Mouse (Mus musculus) mesoderm, embryonic 11.5 days (tissue): ENCODE results near the gene Gm572.

Experiments used
- DNase-seq: peaks from one replicate; pipeline ENCODE4 v3.0.0-alpha.2; 2012; ENCODE audit warnings: low read depth, low spot score

Gene Gm572

DNA sequence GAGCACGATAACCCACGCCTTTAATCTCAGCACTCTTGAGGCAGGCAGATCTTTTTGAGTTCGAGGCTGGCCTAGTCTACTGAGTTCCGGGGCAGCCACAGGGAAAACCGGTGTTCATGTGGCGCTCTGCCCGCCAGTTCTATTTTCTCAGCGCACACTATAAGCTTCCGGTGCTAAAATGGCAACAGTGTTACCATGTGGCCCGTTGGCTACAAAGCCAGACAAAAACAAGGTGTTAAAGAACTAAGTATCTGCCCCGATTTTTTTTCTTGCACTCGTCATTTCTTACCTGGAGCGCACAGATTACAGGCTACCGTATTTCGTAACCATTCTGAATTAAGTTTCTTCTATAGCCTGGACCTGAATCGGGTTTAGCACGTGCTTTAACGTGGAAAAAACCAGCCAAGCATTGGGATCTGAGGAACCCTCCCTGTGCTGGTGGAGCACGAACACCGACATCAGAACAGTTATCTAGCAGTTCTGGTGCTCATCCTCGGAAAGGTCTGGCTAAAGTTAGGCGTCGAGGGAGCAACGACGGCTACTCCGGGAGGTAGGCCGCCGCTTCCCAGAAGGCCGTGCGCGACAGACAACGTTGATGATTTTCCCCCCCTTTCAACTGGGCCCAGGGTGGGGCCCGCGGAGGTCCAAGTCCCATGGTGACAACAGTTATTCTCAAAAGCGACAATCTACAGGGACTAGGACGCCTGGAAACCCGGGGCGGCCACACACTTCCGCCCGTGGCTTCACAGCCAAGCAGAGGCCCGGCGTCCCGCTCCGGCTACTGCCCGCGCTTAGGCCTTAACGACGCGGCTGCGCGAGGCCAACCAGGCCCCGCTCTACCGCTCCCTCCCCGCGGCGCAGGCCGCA lies 17.1 kb upstream of the Gm572 start:
- DNase-seq = peak; percentile 39

DNA sequence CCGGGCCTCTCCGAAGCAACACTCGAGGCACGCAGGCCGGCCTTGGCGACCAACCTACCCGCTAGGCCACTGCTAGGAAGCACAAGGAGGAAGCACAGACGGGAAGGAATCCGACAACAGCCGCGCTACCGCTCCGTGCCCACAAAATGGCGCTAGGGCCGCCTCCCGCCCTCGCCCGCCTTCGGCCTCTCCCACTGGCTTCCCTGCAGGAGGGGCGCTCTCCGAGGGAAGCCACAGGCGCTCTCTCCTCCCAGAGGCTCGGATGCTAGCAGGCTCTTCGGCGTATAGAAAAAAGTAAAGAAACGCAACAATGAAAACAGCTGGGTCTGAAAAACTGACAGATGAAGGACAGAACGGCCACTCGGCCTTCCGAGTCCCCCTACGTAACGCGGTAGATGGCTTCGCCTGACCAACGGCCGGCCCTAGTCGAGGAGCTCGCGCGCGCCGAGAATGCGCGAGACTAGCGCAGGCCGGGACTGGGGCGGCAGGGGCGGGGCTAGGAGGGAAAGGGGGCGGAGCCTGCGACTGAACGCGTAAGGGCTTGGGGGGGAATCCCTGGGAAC lies 16.4 kb upstream of the Gm572 start, which contains the start of gene Tardbp:
Tardbp (minus strand) TSS at position 397 of the 563 bp plus-strand sequence.
- peak; percentile 96 for DNase-seq

DNA sequence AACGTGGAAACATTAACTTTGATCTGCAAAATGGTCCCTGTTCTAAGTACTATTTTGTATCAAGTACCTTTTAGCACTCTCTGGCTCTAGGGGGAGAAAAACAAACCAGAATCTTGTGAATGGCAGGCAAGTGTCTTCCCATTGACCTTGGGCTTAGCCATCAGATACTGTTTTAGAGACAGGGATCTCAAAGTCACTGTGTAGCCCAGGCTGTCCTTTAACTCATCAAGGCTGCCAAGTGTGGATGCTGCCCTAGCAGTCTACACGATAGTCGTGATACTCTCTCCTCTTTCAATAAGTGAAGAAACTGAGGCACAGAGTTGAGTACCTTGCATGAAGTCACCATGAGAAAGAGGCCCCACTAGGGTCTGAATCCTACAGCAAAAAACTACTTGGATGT lies 15.9 kb upstream of the Gm572 start:
- DNase-seq = no peak

DNA sequence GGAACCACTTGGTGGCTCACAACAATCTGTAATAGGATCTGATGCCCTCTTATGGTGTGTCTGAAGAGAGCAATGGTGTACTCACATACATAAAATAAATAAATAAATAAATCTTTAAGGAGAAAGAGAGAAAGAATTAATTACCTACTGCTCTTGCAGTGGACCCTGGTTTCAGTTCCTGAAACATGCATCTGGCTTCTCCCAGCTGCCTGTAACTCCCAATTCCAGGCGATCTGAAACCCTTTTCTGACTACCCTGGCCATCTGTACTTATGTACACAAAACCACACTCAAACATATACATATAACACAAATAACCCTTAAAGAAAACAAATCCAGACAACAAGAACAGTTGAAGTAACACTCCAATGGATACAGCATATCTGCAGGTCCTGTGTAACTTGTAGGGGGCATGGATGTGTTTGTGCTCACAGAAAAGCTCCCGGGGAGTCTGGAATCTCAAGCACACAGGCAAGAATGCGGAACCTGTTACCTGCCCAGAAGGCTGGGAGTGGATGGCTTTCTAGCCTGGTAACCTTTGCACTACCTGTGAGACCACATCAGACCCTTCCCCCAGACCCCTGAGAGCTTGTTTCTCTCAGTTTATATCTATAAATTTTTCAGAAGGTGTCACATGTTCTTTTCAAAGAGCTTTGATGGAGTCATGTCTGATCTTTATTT lies 11.0 kb upstream of the Gm572 start:
- DNase-seq = no peak

DNA sequence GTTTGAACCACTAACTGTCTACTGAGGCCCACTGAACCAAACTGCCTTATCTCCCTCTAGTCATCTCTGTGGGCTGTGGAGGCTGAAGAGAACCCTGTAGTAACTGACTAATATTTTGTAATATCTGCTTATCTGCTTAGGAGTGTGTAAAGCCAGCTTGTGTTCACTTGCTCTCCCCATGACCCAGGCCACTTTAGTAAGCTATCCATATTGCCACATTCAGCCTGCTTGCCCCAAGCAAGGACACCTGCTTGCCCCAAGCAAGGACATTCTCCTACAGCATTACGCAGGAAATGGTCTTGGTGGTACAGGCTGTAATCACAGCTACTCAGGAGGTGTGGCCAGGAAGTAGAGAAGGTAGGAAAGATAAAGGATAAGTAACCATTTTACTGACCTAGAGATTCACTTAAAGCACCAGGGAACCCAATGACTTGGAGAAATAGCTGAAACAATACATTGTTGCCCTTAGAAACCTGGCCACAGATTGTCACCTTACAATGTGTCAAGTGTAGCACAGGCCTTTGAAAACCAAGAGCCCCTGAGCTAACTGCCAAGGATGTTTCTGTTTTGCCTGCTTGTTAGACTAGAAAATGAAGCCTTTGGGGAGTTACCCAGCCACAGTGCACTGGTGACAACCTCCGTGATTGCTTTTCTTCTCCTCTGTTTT lies 9.6 kb upstream of the Gm572 start:
- no peak for DNase-seq

DNA sequence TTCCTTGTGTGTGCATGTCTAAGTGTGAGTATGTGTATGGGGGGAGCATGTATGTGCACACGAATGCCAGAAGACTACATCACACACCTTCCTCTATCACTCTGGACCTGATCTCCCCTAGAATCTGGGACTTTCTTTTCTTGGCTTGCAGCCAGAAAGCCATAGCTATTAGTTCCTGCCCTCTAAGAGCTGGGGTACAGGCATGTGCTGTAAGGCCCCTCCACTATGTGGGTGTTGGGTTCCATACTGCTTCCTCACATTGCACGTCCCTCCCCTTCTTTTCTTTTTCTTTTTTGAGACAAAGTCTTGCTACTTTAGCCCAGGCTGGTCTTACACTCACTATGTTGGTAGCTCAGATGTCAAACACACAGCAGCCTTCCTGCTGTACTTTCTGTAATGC lies 7.8 kb upstream of the Gm572 start:
- no peak for DNase-seq

DNA sequence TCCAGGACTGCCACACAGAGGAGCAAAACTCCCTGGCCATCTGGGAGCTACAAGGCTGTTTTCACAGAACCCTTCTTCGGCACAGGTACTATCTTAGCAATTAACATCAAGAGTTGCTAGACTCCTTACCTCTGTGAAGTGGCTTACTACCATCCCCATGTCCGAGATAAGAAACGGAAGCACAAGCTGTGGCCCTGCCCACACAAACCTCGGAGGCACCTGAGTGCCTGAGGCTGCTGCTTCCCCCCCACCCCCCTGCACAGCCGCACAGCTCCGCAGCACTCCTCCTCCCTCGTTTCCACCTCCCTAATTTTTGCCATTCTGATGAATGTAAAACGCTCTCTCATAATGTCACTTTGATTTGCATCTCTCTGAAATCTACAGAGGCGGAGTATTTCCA lies 4.8 kb upstream of the Gm572 start:
- no peak for DNase-seq

DNA sequence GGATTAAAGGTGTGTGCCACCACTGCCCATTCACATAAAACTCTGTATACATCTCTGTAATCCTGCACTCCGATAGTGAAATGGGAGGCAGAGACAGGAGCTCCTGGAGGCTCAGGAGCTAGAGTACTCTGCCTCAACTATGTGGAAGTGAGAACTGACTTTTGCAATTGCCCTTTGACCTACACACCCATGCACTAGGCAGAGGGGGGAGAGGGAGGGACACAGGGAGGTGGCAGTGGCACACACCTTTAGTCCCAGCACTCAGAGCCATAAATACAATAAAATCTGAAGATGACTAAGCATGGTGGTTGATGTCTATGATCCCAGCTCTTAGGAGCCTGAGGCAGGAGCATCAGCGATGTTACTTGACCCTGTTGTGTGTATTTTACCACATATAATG lies 3.7 kb upstream of the Gm572 start:
- DNase-seq = no peak

DNA sequence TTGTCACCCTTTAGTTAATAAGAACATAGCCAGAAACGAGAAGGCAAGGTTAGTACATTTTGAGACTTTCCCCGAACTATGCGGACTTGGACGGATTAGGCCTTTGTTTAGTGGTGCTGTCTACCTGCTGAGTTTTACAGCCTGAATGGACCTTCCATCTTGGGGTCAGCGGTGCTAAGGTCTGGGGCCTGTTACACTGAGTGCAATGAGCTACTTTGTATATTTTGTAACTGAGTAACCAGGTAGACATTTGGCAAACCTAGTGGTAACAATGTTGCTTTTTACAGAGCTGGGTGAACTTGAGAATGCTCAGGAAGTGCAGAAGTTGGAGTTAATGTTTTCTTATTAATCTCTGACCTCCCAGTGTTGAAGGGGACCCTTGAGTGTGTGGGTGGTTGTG lies 2.0 kb upstream of the Gm572 start:
- DNase-seq = no peak

DNA sequence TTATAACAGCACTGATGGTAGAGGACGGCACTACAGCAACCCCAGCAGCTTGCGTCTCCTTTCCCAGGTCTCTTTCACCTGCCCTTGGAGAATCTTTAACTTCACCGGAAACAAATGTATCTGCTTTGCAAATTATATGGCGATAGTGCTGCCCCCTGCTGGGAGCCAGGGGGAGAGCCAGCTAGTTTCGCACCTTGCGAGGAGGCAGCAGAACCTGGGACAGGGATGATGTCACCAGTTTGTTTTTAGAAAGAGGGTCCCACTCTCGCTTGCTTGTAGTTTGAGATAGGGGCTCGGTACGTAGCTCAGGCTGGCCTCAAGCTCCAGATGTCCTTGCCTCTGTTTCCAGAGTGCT lies 1.0 kb downstream of the Gm572 start:
- peak; percentile 82 for DNase-seq

DNA sequence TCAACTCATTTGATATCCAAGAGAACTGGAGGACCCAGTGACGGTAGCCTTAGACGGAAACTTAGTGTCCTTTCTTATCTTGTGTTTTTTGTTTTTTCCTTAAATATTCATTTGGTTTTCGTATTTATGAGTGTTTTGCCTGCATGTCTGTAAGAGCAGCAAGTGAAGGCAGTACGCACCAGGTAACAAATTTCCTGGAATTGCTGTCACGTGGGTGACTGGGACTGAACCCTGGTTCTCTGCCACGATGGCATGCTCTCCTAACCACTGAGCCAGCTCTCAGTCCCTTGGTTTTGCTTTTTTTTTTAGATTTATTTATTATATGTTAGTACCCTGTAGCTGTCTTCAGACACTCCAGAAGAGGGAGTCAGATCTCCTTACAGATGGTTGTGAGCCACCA lies 1.8 kb downstream of the Gm572 start:
- no peak for DNase-seq

DNA sequence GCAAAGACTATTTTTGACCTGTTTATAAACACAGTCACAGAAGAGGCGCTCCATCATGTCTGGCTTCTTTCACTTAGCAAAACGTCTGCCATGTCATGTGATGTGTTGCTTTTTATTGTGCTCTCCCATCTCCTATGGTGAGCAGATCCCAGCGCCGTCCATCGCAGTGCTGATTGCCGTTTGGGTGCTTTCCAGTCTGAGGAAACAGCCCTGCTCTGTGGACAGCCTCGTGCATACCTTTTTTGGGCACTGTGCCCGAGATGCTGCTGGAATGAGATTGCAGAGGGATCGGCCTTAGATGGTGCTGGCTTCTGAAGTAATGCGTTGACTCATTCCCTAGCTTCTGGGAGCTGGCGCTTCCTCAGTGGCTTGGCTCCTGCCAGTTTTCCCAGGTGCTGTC lies 3.5 kb downstream of the Gm572 start:
- DNase-seq = no peak

DNA sequence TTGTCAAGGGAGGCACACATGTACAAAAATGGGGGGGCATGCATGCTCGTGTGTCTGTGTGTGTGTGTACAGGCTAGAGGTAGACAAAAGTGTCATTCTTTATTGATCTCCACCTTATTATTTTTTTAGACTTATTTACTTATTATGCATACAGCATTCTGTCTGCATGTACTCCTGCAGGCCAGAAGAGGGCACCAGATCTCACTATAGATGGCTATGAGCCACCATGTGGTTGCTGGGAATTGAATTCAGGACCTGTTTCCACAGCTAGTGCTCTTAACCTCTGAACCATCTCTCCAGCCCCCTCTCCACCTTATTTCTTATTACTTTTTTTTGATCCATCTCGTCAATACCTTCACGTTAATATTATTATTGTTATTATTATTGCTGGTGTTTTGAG lies 6.2 kb downstream of the Gm572 start:
- no peak for DNase-seq

DNA sequence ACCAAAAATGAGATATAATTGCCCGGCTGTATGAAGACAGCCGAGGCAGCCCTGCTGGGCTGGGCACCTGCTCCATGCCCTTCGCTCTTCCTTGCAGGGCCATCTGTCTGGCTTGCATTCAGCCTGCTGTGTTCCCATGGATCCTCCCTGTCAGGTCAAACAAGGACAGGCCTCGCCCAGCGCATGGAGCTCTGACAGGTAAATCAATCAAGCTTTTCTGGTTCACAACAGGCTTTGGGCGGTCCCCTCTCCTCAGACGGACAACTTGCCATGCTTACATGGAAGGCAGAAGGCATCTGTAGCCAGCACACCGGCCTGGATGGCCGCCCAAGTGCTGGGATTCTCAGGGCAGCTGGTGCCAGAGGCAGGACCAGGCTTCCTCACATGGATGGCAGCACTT lies 7.9 kb downstream of the Gm572 start:
- DNase-seq = no peak

DNA sequence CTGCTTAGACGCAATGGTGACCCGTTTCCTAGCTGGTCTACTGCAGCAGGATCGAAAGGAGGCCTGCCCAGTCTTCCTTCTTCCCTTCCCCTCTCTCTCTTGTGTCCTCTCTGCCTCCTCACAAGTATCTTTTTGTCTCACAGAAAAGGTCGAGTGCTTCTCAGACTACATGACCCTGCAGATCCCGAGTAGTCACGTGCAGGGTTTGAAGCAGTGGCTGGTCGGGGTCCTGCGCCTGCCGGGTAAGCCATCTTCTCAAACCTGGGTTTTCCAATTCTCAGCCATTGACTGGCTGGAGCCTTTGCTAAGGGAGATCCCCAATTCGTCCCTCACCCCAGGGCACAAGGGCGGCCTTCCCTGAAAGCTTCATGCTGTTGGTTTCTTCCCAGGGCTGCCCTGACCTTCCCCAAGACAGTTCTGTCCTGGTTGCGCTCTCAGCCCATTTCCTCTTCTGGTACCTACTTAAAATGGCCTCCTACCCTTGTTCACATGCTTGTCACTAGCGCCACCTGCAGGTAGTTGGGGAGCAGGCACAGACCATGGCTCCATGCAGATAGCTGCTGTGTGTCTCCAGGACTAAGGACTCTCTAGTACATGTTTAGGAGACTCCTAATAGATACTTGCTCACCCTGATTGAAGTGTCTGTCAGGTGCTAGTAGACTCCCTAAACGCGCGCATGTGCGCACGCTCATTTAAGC lies 11.7 kb downstream of the Gm572 start:
- DNase-seq = no peak

DNA sequence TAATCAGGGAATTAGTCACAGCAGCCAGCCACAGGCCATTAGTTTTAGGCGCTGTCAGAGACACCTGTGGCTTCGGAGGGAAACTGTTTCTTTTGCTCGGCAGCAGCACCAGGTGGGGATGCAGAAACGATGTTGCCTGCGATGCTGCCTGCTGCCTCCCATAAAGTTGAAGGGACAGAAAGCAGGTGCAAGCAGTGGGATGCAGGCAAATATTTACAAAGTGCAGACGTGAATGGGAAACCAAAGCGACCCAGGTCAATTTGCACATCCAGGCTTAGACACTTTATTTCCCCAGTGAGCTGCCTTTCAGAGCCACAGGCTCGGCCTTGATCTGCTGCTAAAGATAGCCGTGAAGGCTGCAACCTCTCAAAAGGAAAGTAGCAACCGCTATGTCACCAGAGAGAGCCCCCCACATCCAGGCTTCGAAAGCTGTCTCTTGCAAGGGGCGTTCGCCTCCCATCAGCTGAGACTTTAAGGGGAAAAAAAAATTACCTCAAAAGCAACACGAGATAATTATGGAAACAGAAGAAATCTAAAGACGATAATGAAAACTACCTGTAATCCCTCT lies 13.7 kb downstream of the Gm572 start:
- DNase-seq = no peak

DNA sequence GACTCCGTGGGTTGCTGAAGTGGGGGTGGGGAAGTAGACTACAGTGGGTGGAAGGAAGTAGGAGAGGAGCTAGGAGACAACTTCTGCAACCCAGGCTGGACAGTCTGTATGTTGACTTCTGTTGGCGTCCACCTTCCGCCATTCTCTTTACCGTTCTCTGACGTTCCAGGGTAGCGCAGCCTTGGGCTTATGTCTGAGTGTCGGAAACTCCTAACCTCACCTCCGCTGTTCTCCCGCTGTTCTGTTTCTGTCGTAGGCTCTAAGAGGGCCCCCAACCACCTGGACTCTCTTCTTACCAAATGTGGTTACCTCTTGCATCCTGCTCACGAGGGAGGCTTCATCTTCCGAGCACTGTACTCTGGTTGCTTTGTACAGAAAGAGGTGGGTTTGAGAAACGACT lies 14.7 kb downstream of the Gm572 start:
- no peak for DNase-seq

DNA sequence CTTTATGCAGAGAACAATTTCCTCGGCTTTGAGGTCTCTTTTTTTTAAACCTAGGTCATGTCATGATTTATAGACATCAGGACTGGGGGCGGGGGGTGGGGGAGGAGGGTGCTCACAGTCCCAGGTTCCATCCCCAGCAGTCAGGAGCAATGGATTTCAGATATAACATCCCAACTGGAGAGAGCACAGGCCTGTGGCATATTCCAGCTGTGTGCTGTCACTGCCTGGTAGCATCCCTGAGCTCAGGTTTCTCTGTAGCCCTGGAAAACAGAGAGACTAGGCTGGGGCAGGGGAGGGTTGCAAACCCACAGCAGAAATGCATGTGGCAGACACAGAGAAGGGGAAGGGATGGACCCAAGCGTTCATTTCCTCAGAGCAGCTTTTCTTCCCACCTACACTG lies 17.1 kb downstream of the Gm572 start:
- peak; percentile 54 for DNase-seq

DNA sequence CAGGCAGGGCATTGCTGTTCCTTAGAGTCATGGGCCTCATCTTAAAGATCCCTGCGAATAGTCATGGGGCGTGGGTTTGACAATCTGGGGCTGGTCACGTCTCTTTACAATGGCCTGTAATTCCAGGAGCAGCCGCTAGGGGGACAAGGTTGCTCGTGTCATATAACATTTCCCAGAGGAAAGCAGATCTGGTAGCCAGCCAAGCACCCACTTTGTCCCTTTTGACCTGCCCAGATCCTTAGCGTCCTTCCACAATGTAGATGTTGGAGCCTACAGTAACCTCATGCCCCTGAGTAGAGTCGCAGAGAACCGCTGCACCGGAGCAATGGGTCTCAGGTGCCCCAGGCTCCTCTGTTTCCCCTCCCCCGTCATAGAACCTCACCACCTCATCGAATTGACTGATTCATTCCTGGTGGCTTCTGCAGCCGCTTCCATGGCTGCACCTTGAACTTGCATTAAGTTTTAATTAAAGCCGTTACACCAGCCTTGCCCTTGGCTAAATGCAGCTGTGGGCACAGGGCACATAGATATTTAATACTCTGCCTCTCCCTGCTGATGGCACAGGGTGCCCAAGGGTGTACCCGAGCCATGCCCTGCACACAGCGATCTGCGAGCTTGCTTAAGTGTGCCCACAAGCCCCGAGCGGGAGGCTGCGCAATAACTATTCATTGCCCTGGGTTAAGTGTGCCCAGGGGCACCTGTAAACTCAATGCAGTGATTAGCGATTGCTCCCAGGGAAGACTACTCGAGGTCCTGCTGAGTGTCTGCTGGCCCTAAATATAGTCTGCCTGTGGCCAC lies 19.2 kb downstream of the Gm572 start:
- peak; percentile 79 for DNase-seq

DNA sequence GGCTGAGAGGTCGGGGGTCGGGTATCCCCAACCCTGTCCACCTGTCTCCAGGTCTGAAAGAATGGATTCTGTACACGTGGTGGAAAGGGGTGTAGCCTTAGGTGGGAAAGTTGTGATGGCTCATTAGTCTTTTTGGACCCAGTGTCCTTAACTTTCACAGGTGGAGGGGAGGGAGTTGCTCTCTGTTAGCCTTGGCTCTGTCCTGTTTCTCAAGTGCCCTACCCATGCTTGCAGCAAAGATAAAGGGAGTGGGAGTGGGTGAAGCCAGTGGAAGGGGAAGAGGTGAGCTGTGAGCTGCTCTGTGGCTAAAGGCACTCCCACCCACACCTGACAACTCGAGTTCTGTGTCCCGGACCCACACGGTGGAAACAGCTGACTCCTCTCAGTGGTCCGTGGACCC lies 20.2 kb downstream of the Gm572 start:
- DNase-seq = no peak

DNA sequence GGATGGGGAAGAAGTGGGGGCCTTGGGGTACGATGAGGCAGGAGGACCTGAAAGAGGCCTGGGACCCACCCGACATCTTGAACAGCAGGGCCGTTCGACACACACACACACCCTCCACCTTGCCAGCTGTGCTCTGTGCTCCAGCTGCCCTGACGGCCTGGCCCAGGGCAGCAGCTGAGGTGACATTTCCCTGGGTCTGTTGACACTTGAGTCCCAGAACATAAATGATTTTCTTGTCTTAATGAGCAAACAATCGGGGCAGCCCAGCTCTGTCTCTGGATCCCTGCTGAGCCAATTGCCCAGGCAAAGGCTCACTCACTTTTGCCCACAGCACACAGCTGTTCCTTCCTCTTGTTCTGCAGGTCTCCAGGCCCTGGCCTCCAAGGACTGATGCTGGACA lies 20.9 kb downstream of the Gm572 start:
- no peak for DNase-seq
